Mouse (Mus musculus): ENCODE results near the gene Lrtm2. TPM values are rescaled to one million over a fixed set of nuclear protein-coding genes. Genes with fewer than 3 reads are reported as not detected.

Lrtm2 gene
- polyA plus RNA-seq, 1 experiment from 2014 or later: 0.25 TPM

- no peaks in the 10 kb centered on the region for H3K9me3 ChIP-seq (replicated peaks; ENCODE audit: low read length)
- no peak for ATAC-seq (replicated peaks; ENCODE audit: low FRiP score, low read depth)
- H3K4me1 ChIP-seq (replicated peaks; ENCODE audit: insufficient read depth, low read length): no peaks in the 10 kb centered on the region
- no peaks in the 10 kb centered on the region for H3K36me3 ChIP-seq (ENCODE audit: insufficient read depth, low read length)
- no peak for TF ChIP-seq CTCF (IDR thresholded peaks at IDR 0.05; ENCODE audit: low read depth)
- H3K4me3 ChIP-seq (replicated peaks; ENCODE audit: low read depth, low read length): no peak overlapping the region
- H3K27ac ChIP-seq: no peak overlapping the region
- H3K9ac ChIP-seq (ENCODE audit: low read depth, low read length): no peak overlapping the region
- 61% methylated on average over 7 of the region's 7 CpGs for WGBS
- no peak overlapping the region for H3K4me2 ChIP-seq (ENCODE audit: low read length)
- H3K27me3 ChIP-seq (ENCODE audit: insufficient read depth, low read length): no peaks in the 10 kb centered on the region
- DNase-seq (ENCODE audit: low spot score): no peak
Observed at GRCm38 (mm10) chr6:119321752-119322151, 8.8 kb downstream of the Lrtm2 start.

- no peak for TF ChIP-seq CTCF (IDR thresholded peaks at IDR 0.05; ENCODE audit: low read depth)
- Histone ChIP-seq H3K9ac (ENCODE audit: low read depth, low read length) (no peak overlapping the region), H3K4me2 (ENCODE audit: low read length) (no peak overlapping the region), H3K9me3 (replicated peaks; ENCODE audit: low read length) (no peaks in the 10 kb centered on the region), H3K27me3 (ENCODE audit: insufficient read depth, low read length) (no peaks in the 10 kb centered on the region), H3K4me3 (replicated peaks; ENCODE audit: low read depth, low read length) (no peak overlapping the region), H3K27ac (no peak overlapping the region), H3K4me1 (replicated peaks; ENCODE audit: insufficient read depth, low read length) (no peaks in the 10 kb centered on the region), H3K36me3 (ENCODE audit: insufficient read depth, low read length) (no peaks in the 10 kb centered on the region)
- ATAC-seq (replicated peaks; ENCODE audit: low FRiP score, low read depth) (no peak), DNase-seq (ENCODE audit: low spot score) (peak; percentile 78)
- 28% methylated on average over 16 of the region's 16 CpGs for WGBS
Observed at GRCm38 (mm10) chr6:119320481-119320880, 10.1 kb downstream of the Lrtm2 start.

GRCm38 (mm10) chr6:119319358-119319757 lies 11.2 kb downstream of the Lrtm2 start:
- peak; percentile 28; the same call in 1 of the 2 replicates for TF ChIP-seq CTCF (IDR thresholded peaks at IDR 0.05; ENCODE audit: low read depth)
- Histone ChIP-seq H3K27me3 (ENCODE audit: insufficient read depth, low read length) (no peaks in the 10 kb centered on the region), H3K27ac (no peak overlapping the region), H3K4me2 (ENCODE audit: low read length) (no peak overlapping the region), H3K36me3 (ENCODE audit: insufficient read depth, low read length) (no peaks in the 10 kb centered on the region), H3K9me3 (replicated peaks; ENCODE audit: low read length) (no peaks in the 10 kb centered on the region), H3K9ac (ENCODE audit: low read depth, low read length) (no peak overlapping the region), H3K4me3 (replicated peaks; ENCODE audit: low read depth, low read length) (no peak overlapping the region), H3K4me1 (replicated peaks; ENCODE audit: insufficient read depth, low read length) (no peaks in the 10 kb centered on the region)
- ATAC-seq (replicated peaks; ENCODE audit: low FRiP score, low read depth): no peak
- no peak for DNase-seq (ENCODE audit: low spot score)
- 82% methylated on average over 2 of the region's 2 CpGs for WGBS

- DNase-seq (ENCODE audit: low spot score): no peak
- H3K27ac ChIP-seq: no peak overlapping the region
Observed at GRCm38 (mm10) chr6:119318732-119319131, 11.8 kb downstream of the Lrtm2 start.

GRCm38 (mm10) chr6:119314751-119315476 lies 15.7 kb downstream of the Lrtm2 start:
- ATAC-seq (replicated peaks; ENCODE audit: low FRiP score, low read depth) (no peak), DNase-seq (ENCODE audit: low spot score) (no peak)
- no peaks in the 10 kb centered on the region for H3K27me3 ChIP-seq (ENCODE audit: insufficient read depth, low read length)
- H3K9me3 ChIP-seq (replicated peaks; ENCODE audit: low read length): no peaks in the 10 kb centered on the region
- H3K4me1 ChIP-seq (replicated peaks; ENCODE audit: insufficient read depth, low read length): no peaks in the 10 kb centered on the region
- no peaks in the 10 kb centered on the region for H3K36me3 ChIP-seq (ENCODE audit: insufficient read depth, low read length)
- no peak overlapping the region for H3K27ac ChIP-seq
- WGBS: 43% methylated on average over 7 of the region's 7 CpGs
- H3K4me2 ChIP-seq (ENCODE audit: low read length): no peak overlapping the region
- no peak for TF ChIP-seq CTCF (IDR thresholded peaks at IDR 0.05; ENCODE audit: low read depth)
- H3K4me3 ChIP-seq (replicated peaks; ENCODE audit: low read depth, low read length): no peak overlapping the region
- no peak overlapping the region for H3K9ac ChIP-seq (ENCODE audit: low read depth, low read length)

More at GRCm38 (mm10) chr6:119318732-119319131, 11.8 kb downstream of the Lrtm2 start:
- 85% methylated on average over 9 of the region's 9 CpGs for WGBS
- Histone ChIP-seq H3K27me3 (ENCODE audit: insufficient read depth, low read length) (no peaks in the 10 kb centered on the region), H3K9ac (ENCODE audit: low read depth, low read length) (no peak overlapping the region), H3K4me2 (ENCODE audit: low read length) (no peak overlapping the region), H3K4me1 (replicated peaks; ENCODE audit: insufficient read depth, low read length) (no peaks in the 10 kb centered on the region), H3K4me3 (replicated peaks; ENCODE audit: low read depth, low read length) (no peak overlapping the region), H3K36me3 (ENCODE audit: insufficient read depth, low read length) (no peaks in the 10 kb centered on the region), H3K9me3 (replicated peaks; ENCODE audit: low read length) (no peaks in the 10 kb centered on the region)
- TF ChIP-seq CTCF (IDR thresholded peaks at IDR 0.05; ENCODE audit: low read depth): no peak
- no peak for ATAC-seq (replicated peaks; ENCODE audit: low FRiP score, low read depth)

- Histone ChIP-seq H3K9ac (ENCODE audit: low read depth, low read length) (no peak overlapping the region), H3K4me3 (replicated peaks; ENCODE audit: low read depth, low read length) (no peak overlapping the region), H3K36me3 (ENCODE audit: insufficient read depth, low read length) (no peaks in the 10 kb centered on the region), H3K4me1 (replicated peaks; ENCODE audit: insufficient read depth, low read length) (no peaks in the 10 kb centered on the region), H3K27ac (no peak overlapping the region), H3K4me2 (ENCODE audit: low read length) (no peak overlapping the region), H3K27me3 (ENCODE audit: insufficient read depth, low read length) (no peaks in the 10 kb centered on the region; the same call in 1 of the 2 replicates), H3K9me3 (replicated peaks; ENCODE audit: low read length) (no peaks in the 10 kb centered on the region)
- no peak for TF ChIP-seq CTCF (IDR thresholded peaks at IDR 0.05; ENCODE audit: low read depth)
- DNase-seq (ENCODE audit: low spot score) (no peak), ATAC-seq (replicated peaks; ENCODE audit: low FRiP score, low read depth) (no peak; the same call in 1 of the 2 replicates)
- WGBS: 62% methylated on average over 14 of the region's 14 CpGs
Observed at GRCm38 (mm10) chr6:119313588-119314375, 16.8 kb downstream of the Lrtm2 start.
